Mouse (Mus musculus) small intestine, adult 2 months (tissue): ENCODE results near the gene Ski.

Source experiments
- CTCF ChIP-seq: fragments of 200-500 bp; IDR thresholded peaks from 2 replicates; pipeline ENCODE4 v1.5.1; 2012; ENCODE audit warnings: low read depth, mild to moderate bottlenecking, control low read depth, inconsistent platforms, low read length, moderate library complexity, mixed read lengths; ENCODE audit not compliant: insufficient replicate concordance, insufficient read length; ENCODE audit errors: extremely low read depth
- POLR2A ChIP-seq: fragments of 200-500 bp; IDR thresholded peaks from 2 replicates; pipeline ENCODE4 v1.6.1; 2012; ENCODE audit warnings: low read depth, mild to moderate bottlenecking, control low read depth, inconsistent platforms, low read length, moderate library complexity

- no peak for TF ChIP-seq CTCF
- no peak for TF ChIP-seq POLR2A
Measured at GRCm38 (mm10) chr4:155128411-155128810, 94.0 kb downstream of the Ski start.
